Mouse (Mus musculus): Measurements from ENCODE around the gene Pakap. TPM values are rescaled to one million over a fixed set of nuclear protein-coding genes. Genes with fewer than 3 reads are reported as not detected.
A peak's percentile ranks its signal among the peaks of the same experiment; 100 is the strongest.

The Pakap gene
- polyA plus RNA-seq, 1 experiment from 2014 or later = 57.2 TPM

DNA sequence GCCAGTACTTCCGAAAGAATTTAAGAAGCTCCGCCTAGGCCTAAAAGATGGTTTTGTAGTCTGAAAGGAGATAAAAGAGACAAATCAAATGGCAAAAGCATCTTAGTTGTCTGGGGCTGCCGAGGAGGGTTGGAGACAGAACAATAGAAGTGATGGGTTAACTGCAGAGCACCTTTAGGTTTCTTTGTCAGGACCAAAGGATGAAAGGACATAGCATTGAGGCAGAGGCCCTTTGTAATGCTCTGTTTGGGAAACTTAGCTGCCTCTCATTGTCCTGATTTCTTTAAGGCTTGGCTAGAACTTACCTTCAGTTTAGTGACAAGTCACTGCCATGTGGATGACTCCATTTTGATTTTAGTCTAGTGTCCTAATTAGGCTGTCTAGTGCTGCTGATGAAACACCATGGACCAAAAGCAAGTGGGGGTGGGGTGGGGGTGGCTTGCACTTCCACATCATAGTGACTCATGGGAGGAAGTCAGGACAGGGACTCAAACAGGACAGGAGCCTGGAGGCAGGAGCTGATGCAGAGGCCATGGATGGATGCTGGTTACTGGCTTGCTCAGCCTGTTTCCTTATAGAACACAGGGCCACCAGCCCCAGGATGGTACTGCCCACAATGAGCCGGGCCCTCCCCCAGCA, 202.3 kb downstream of the Pakap start:
- Histone ChIP-seq H3K27me3 (ENCODE audit: insufficient read depth, low read length) (no peaks in the 10 kb centered on the region), H3K36me3 (ENCODE audit: insufficient read depth) (no peaks in the 10 kb centered on the region), H3K27ac (ENCODE audit: low read depth) (no peak overlapping the region), H3K9me3 (ENCODE audit: low read depth, low read length) (no peaks in the 10 kb centered on the region), H3K4me1 (ENCODE audit: insufficient read depth) (peaks cover 2% of the 10 kb centered on the region; the same call in 1 of the 2 replicates), H3K4me2 (no peak overlapping the region), H3K9ac (no peak overlapping the region), H3K4me3 (ENCODE audit: low read depth, low read length) (no peak overlapping the region)
- TF ChIP-seq CTCF (IDR thresholded peaks at IDR 0.05; ENCODE audit: low read depth) = no peak
- DNase-seq (no peak), ATAC-seq (ENCODE audit: insufficient read depth) (no peak)
- 76% methylated on average over 4 of the region's 4 CpGs for WGBS

DNA sequence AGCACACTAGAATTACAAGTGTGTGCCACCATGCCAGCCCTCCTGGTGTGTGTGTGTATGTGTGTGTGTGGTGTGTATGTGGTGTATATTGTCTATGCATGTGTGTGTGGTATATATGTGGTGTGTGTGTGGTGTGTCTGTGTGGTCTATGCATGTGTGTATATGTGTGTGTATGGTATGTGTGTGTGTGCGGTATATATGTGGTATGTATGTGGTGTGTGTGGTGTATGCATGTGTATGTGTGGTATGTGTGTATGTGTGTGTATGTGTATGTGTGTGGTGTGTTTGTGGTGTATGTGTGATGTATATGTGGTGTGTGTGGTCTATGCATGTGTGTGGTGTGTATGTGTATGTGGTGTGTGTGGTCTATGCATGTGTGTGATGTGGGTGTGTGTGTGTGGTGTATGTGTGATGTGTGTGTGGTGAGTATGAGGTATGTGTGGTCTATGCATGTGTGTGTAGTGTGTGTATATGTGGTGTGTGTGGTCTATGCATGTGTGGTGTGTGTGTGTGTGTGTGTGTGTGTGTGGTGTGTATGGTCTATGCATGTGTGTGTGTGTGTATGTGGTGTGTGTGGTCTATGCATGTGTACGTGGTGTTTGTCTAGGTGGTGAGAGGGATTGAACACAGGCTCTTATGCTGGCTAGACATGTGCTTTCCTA, 203.7 kb downstream of the Pakap start:
- WGBS = 88% methylated on average over 2 of the region's 2 CpGs
- ATAC-seq (ENCODE audit: insufficient read depth) (no peak; the same call in 1 of the 2 replicates), DNase-seq (no peak)
- Histone ChIP-seq H3K27me3 (ENCODE audit: insufficient read depth, low read length) (no peaks in the 10 kb centered on the region), H3K4me1 (ENCODE audit: insufficient read depth) (no peaks in the 10 kb centered on the region), H3K36me3 (ENCODE audit: insufficient read depth) (no peaks in the 10 kb centered on the region), H3K4me2 (no peak overlapping the region), H3K4me3 (ENCODE audit: low read depth, low read length) (no peak overlapping the region), H3K27ac (ENCODE audit: low read depth) (0 out of 2 replicates have a peak overlapping the region, but pooled peaks have one; percentile 86), H3K9me3 (ENCODE audit: low read depth, low read length) (no peaks in the 10 kb centered on the region), H3K9ac (no peak overlapping the region)
- TF ChIP-seq CTCF (IDR thresholded peaks at IDR 0.05; ENCODE audit: low read depth) = no peak

DNA sequence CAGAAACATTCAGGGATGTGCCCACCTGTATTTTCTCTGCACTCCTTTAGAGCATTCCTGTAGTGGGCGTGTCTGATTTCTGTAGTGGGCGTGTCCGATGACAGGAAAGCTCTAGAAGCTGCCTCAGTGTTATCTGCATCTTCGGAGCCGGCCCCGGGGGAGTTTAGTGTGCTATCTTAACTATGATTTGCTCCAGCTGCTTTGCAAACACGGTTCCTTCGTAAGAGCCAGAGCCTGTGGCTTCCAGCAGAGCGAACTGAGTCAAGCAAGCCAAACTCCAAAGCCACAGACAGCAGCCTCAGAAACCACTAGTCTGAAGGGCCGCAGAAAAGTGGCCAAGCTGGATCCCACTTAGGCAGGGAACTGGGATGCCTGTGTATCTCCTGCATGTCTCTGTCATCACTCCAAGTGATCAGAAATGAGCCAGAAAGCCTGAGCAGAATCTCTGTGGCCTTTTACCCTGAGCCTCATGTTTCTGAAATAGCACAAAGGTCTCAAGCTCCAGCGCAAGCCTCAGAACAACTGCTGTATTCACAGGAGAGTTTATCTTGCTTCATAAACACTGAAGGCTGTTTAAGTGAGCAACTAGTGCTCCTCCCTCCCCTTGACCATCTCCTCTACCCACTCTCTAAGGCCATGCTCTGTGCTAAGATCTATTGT, 205.0 kb downstream of the Pakap start:
- TF ChIP-seq CTCF (IDR thresholded peaks at IDR 0.05; ENCODE audit: low read depth) = no peak
- no peaks in the 10 kb centered on the region for H3K9me3 ChIP-seq (ENCODE audit: low read depth, low read length)
- no peak overlapping the region for H3K4me3 ChIP-seq (ENCODE audit: low read depth, low read length)
- 19% methylated on average over 11 of the region's 11 CpGs for WGBS
- H3K36me3 ChIP-seq (ENCODE audit: insufficient read depth) = no peaks in the 10 kb centered on the region
- H3K4me1 ChIP-seq (ENCODE audit: insufficient read depth) = no peaks in the 10 kb centered on the region
- no peak overlapping the region for H3K9ac ChIP-seq
- peak; percentile 66 for ATAC-seq (ENCODE audit: insufficient read depth)
- H3K27ac ChIP-seq (ENCODE audit: low read depth) = peak overlapping the region; percentile 86
- H3K27me3 ChIP-seq (ENCODE audit: insufficient read depth, low read length) = no peaks in the 10 kb centered on the region
- DNase-seq = peak; percentile 70
- no peak overlapping the region for H3K4me2 ChIP-seq

DNA sequence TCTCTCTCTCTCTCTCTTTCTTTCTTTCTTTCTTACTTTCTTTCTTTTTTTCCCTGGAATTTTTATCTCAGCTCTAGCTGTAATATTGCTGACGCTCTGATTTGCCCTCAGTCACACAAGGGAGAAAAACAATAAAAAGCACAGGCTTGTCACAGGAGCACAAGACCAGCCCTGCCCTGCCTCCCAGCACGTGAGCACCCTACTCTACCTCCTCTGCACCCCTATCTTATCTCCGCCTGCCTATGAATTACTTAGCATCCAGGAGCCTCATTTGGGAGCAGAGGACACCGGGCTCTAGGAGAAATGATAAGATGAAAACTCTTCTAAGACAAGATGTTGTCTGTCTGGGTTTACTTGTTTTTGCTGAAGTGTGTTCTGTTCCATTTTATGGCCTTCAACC, 206.5 kb downstream of the Pakap start:
- WGBS = 56% methylated on average over 4 of the region's 4 CpGs
- ATAC-seq (ENCODE audit: insufficient read depth) = no peak

DNA sequence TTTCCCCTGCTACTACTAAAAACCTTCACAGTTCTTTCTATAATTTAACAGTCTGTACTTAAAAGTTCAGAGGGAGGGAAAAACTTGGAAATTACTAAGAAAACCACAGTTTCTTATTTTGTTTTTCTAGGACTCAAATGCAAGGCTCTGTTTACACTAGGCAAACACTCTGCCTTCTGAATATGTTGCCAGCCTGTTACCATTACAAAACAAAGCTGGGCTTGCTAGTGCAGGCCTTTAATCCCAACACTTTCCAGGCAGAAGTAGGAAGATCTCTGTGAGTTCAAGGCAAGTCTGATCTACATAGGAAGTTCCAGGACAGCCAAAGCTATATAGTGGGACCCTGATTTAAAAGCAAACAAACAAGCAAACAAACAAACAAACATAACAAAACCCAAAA, 207.6 kb downstream of the Pakap start:
- Histone ChIP-seq H3K9ac (no peak overlapping the region), H3K27me3 (ENCODE audit: insufficient read depth, low read length) (no peaks in the 10 kb centered on the region), H3K27ac (ENCODE audit: low read depth) (no peak overlapping the region), H3K4me3 (ENCODE audit: low read depth, low read length) (no peak overlapping the region), H3K4me2 (no peak overlapping the region), H3K9me3 (ENCODE audit: low read depth, low read length) (no peaks in the 10 kb centered on the region), H3K4me1 (ENCODE audit: insufficient read depth) (no peaks in the 10 kb centered on the region), H3K36me3 (ENCODE audit: insufficient read depth) (no peaks in the 10 kb centered on the region)
- no peak for TF ChIP-seq CTCF (IDR thresholded peaks at IDR 0.05; ENCODE audit: low read depth)
- DNase-seq (no peak), ATAC-seq (ENCODE audit: insufficient read depth) (no peak)

More for the DNA sequence above, 206.5 kb downstream of the Pakap start:
- Histone ChIP-seq H3K9ac (no peak overlapping the region), H3K36me3 (ENCODE audit: insufficient read depth) (no peaks in the 10 kb centered on the region), H3K9me3 (ENCODE audit: low read depth, low read length) (no peaks in the 10 kb centered on the region), H3K27ac (ENCODE audit: low read depth) (no peak overlapping the region), H3K4me3 (ENCODE audit: low read depth, low read length) (no peak overlapping the region), H3K4me1 (ENCODE audit: insufficient read depth) (no peaks in the 10 kb centered on the region), H3K27me3 (ENCODE audit: insufficient read depth, low read length) (no peaks in the 10 kb centered on the region), H3K4me2 (no peak overlapping the region)
- DNase-seq = no peak
- TF ChIP-seq CTCF (IDR thresholded peaks at IDR 0.05; ENCODE audit: low read depth) = no peak

DNA sequence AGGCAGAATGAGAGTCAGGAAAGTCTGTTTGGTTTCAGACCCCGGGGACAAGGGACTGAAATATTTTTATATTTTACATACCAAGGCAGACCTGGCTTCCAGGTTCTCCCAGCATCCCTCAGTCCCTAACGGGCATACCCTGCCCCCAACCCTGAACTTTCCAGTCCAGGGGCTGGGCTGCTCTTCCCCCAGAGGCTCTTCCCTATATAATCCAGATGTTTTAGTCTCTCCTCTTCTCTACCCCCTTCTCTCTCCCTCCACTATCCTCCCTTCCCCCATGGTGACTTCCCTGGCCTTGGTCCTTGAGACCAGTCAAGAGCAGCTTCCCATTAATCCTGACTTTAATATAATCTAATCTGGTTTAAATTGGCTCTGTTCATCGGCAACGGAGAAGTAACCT, 212.4 kb downstream of the Pakap start:
- H3K9ac ChIP-seq = no peak overlapping the region
- H3K27me3 ChIP-seq (ENCODE audit: insufficient read depth, low read length) = 0 out of 2 replicates have a peak, but pooled peaks cover 6% of the 10 kb centered on the region
- no peaks in the 10 kb centered on the region for H3K9me3 ChIP-seq (ENCODE audit: low read depth, low read length)
- no peak for TF ChIP-seq CTCF (IDR thresholded peaks at IDR 0.05; ENCODE audit: low read depth)
- H3K4me2 ChIP-seq = no peak overlapping the region
- H3K4me1 ChIP-seq (ENCODE audit: insufficient read depth) = peaks cover 20% of the 10 kb centered on the region
- no peak overlapping the region for H3K27ac ChIP-seq (ENCODE audit: low read depth)
- no peak overlapping the region for H3K4me3 ChIP-seq (ENCODE audit: low read depth, low read length)
- 30% methylated on average over 4 of the region's 4 CpGs for WGBS
- H3K36me3 ChIP-seq (ENCODE audit: insufficient read depth) = no peaks in the 10 kb centered on the region
- DNase-seq = no peak
- no peak for ATAC-seq (ENCODE audit: insufficient read depth)
